Comparison of ENCODE assay signal across 44 mouse cellular contexts in the genomic region with DNA sequence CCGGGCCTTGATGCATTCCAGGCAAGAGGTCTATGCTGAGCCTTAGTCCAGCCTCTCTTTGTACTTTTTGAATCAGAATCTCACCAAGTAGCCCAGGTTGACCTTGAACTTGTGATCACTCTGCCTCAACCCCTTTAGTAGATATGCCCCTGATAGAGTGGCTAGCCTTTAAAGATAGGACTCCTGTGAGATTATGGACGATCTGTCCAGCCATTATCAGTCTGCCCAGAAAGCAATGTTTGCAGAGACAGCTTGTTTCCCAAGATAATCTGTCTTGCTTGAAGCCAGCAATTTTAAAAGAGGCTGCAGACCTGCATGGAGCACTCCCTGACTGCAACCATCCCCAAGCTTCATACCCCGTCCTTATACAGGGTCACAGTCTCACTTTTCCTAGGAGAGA. TPM values are rescaled to one million over a fixed set of nuclear protein-coding genes. Genes with fewer than 3 reads are reported as not detected.
"Had no signal": no experiment of that assay in that cellular context is flagged by ENCODE, and none has a peak within 500 bp of the region (broad histone marks: within the 10 kb centered on the region; RNA-seq: fewer than 3 reads in every experiment).

No protein-coding gene starts in this region.

- H3K9ac ChIP-seq: heart, embryonic 12.5 days; heart, embryonic 13.5 days; heart, embryonic 15.5 days; hindbrain, embryonic 12.5 days; hindbrain, embryonic 13.5 days; hindbrain, embryonic 14.5 days; hindbrain, embryonic 15.5 days; intestine, embryonic 15.5 days; kidney, embryonic 15.5 days had no signal

- DNase-seq: heart, adult 2 months; heart, postnatal 10 days; heart, postnatal 14 days; heart, postnatal 36 days; heart, postnatal 4 days; kidney, adult 11 months; kidney, adult 18-20 months; kidney, adult 2 months; kidney, adult 8-10 months; kidney, adult 9 months; kidney, postnatal 10 days; kidney, postnatal 14 days; kidney, postnatal 25 days; kidney, postnatal 36 days; kidney, postnatal 4 days; layer of hippocampus, adult 9-11 months had no signal

- H3K27ac ChIP-seq: heart, adult 2 months; heart, embryonic 10.5 days; heart, embryonic 13.5 days; heart, embryonic 15.5 days; hindbrain, embryonic 10.5 days; hindbrain, embryonic 12.5 days; hindbrain, embryonic 13.5 days; hindbrain, embryonic 14.5 days; hindbrain, embryonic 15.5 days; hindbrain, postnatal 0 days; intestine, embryonic 15.5 days; kidney, embryonic 15.5 days; kidney, postnatal 0 days; layer of hippocampus, adult 2 months had no signal

- H3K9me3 ChIP-seq: heart, embryonic 10.5 days; heart, embryonic 13.5 days; heart, embryonic 15.5 days; hindbrain, embryonic 10.5 days; hindbrain, embryonic 12.5 days; hindbrain, embryonic 13.5 days; hindbrain, embryonic 15.5 days; intestine, embryonic 15.5 days; kidney, embryonic 15.5 days had no signal

- H3K36me3 ChIP-seq: heart, embryonic 10.5 days; heart, embryonic 12.5 days; heart, embryonic 13.5 days; heart, embryonic 15.5 days; hindbrain, embryonic 10.5 days; hindbrain, embryonic 12.5 days; hindbrain, embryonic 13.5 days; hindbrain, embryonic 15.5 days; intestine, embryonic 15.5 days; kidney, embryonic 15.5 days had no signal

- ATAC-seq: hindbrain, embryonic 16.5 days; hindbrain, postnatal 0 days; inflammation-experienced regulatory T-cells, adult 6 months; intestine, embryonic 15.5 days; intestine, embryonic 16.5 days; intestine, postnatal 0 days had no signal

- H3K4me3 ChIP-seq: heart, adult 2 months; heart, embryonic 10.5 days; heart, embryonic 12.5 days; heart, embryonic 13.5 days; heart, embryonic 15.5 days; hindbrain, embryonic 10.5 days; hindbrain, embryonic 12.5 days; hindbrain, embryonic 13.5 days; hindbrain, embryonic 15.5 days; intestine, embryonic 15.5 days; kidney, embryonic 15.5 days; layer of hippocampus, adult 2 months had no signal

- H3K4me2 ChIP-seq: heart, embryonic 11.5 days; heart, embryonic 12.5 days; heart, embryonic 13.5 days; heart, embryonic 15.5 days; hindbrain, embryonic 12.5 days; hindbrain, embryonic 13.5 days; hindbrain, embryonic 14.5 days; hindbrain, embryonic 15.5 days; intestine, embryonic 15.5 days; kidney, embryonic 15.5 days had no signal

- H3K27me3 ChIP-seq: heart, embryonic 12.5 days; heart, embryonic 13.5 days; heart, embryonic 15.5 days; hindbrain, embryonic 12.5 days; hindbrain, embryonic 15.5 days; intestine, embryonic 15.5 days; kidney, embryonic 15.5 days had no signal

- H3K4me1 ChIP-seq: heart, embryonic 10.5 days; heart, embryonic 12.5 days; heart, embryonic 13.5 days; heart, embryonic 15.5 days; hindbrain, embryonic 10.5 days; hindbrain, embryonic 12.5 days; hindbrain, embryonic 13.5 days; hindbrain, embryonic 15.5 days; intestine, embryonic 15.5 days; kidney, embryonic 15.5 days had no signal

RNA-seq across cellular contexts. Expression of a gene that starts 42.0 kb away (rescaled TPM):
- total RNA-seq: heart, adult 2 months; heart, adult 8-10 months; heart, postnatal 10 days; heart, postnatal 14 days; heart, postnatal 25 days; heart, postnatal 36 days; heart, postnatal 4 days; hematopoietic stem cell, adult 5-6 weeks had no signal
- polyA plus RNA-seq: heart, adult 2 months; heart, embryonic 10.5 days; heart, embryonic 11.5 days; heart, embryonic 12.5 days; heart, embryonic 13.5 days; heart, embryonic 14.5 days; heart, embryonic 15.5 days; heart, embryonic 16.5 days; heart, postnatal 0 days; inflammation-experienced regulatory T-cells, adult 6 months; intestine, embryonic 14.5 days; intestine, embryonic 15.5 days; intestine, embryonic 16.5 days; intestine, postnatal 0 days; kidney, adult 2 months; kidney, embryonic 14.5 days; kidney, embryonic 15.5 days; kidney, embryonic 16.5 days had no signal
